Mouse (Mus musculus): ENCODE data around the gene 6030408B16Rik. TPM values are rescaled to one million over a fixed set of nuclear protein-coding genes. Genes with fewer than 3 reads are reported as not detected.
A peak's percentile ranks its signal among the peaks of the same experiment; 100 is the strongest.

6030408B16Rik gene
- polyA plus RNA-seq, 1 experiment: not detected

DNA sequence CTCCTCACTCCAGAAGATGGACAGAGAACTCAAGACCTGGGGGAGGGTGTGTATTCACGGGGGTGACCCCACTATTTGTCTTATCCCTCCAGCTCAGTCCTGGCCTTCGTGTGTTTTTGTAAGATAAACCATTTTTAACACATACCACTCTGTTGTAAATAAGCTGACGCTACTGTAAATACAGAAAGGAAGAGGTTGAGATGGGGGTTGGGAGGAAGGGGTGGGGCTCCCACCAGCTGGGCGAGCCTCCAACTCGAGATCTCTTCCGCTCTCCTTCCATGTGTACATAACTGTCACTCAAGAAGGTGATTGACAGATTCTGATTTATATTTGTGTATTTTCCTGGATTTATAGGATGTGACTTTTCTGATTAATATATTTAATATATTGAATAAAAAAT is 18.6 kb upstream of the 6030408B16Rik start:
- Histone ChIP-seq H3K9ac (ENCODE audit: low read depth, poor library complexity, severe bottlenecking) (no peak overlapping the region), H3K9me3 (replicated peaks; ENCODE audit: control insufficient read depth, insufficient read depth, low read length, poor library complexity, severe bottlenecking) (no peaks in the 10 kb centered on the region), H3K4me1 (ENCODE audit: control insufficient read depth, insufficient read depth, low read length) (peaks cover 22% of the 10 kb centered on the region), H3K36me3 (ENCODE audit: control insufficient read depth, insufficient read depth, low read length, poor library complexity, severe bottlenecking) (peaks cover 38% of the 10 kb centered on the region), H3K27me3 (ENCODE audit: control insufficient read depth, insufficient read depth, low read length, poor library complexity, severe bottlenecking) (no peaks in the 10 kb centered on the region), H3K27ac (ENCODE audit: insufficient read depth, low read length) (no peak overlapping the region), H3K4me3 (ENCODE audit: low read depth, low read length) (no peak overlapping the region)
- TF ChIP-seq EP300 (IDR thresholded peaks at IDR 0.05; ENCODE audit: insufficient read depth, low read depth, low read length) (0 out of 2 replicates have a peak, but pooled peaks have one; percentile 8), POLR2A (IDR thresholded peaks at IDR 0.05; ENCODE audit: insufficient read depth, low read length) (no peak), CTCF (IDR thresholded peaks at IDR 0.05; ENCODE audit: low read depth, low read length) (no peak)

DNA sequence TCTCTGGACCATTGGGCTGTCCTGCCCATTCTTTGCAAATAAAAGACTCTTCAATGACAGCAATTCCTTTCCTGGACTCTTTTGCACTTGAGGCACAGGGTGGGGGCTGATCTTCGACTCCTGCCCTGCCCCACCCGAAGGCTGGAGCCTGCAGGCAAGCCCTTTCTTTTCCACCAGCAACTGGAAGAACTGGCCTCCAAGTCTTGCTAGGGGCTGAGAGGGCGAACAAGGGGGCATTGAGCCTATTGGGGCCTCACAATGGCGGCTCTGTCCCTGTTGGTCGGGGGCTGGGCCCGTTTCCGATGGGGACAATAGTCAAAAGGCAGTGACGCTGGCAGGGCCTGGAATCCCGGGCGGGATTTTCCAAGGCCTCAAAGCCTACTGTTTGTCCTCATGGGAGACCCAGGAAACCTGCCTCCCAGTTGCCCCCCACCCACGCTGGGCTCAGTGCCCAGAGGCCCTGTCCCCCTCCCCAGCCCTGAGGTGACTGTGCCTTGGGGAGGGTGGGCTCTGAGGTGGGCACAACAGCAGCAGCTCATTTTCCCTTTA is 15.6 kb upstream of the 6030408B16Rik start:
- H3K27me3 ChIP-seq (ENCODE audit: control insufficient read depth, insufficient read depth, low read length, poor library complexity, severe bottlenecking): no peaks in the 10 kb centered on the region
- H3K27ac ChIP-seq (ENCODE audit: insufficient read depth, low read length): peak overlapping the region; percentile 91
- H3K4me3 ChIP-seq (ENCODE audit: low read depth, low read length): no peak overlapping the region
- peak overlapping the region; percentile 7; the same call in 1 of the 2 replicates for H3K9ac ChIP-seq (ENCODE audit: low read depth, poor library complexity, severe bottlenecking)
- no peak for TF ChIP-seq POLR2A (IDR thresholded peaks at IDR 0.05; ENCODE audit: insufficient read depth, low read length)
- TF ChIP-seq EP300 (IDR thresholded peaks at IDR 0.05; ENCODE audit: insufficient read depth, low read depth, low read length): peak; percentile 95
- no peak for TF ChIP-seq CTCF (IDR thresholded peaks at IDR 0.05; ENCODE audit: low read depth, low read length)
- peaks cover 16% of the 10 kb centered on the region for H3K36me3 ChIP-seq (ENCODE audit: control insufficient read depth, insufficient read depth, low read length, poor library complexity, severe bottlenecking)
- H3K4me1 ChIP-seq (ENCODE audit: control insufficient read depth, insufficient read depth, low read length): peaks cover 20% of the 10 kb centered on the region
- H3K9me3 ChIP-seq (replicated peaks; ENCODE audit: control insufficient read depth, insufficient read depth, low read length, poor library complexity, severe bottlenecking): no peaks in the 10 kb centered on the region

DNA sequence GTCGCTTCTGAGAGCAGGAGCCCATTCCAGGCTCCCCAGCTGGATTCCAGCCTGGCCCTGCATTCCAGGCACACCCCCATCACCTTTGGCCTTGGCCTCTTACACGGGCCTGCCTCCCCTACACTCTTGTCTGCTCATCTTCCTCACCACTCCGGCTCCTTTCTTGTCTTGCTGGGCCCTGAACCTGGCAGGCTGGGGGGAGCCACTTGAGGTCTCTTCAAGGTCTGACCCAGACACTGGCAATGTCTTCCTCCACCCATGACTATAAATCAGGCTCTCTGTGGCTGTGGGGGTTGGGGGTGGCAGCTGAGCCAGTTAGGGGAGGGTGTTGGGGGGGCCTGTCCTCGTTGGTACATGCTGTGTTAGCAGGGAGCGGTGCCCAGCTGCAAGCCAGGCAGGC is 14.4 kb upstream of the 6030408B16Rik start:
- Histone ChIP-seq H3K27ac (ENCODE audit: insufficient read depth, low read length) (peak overlapping the region; percentile 68), H3K27me3 (ENCODE audit: control insufficient read depth, insufficient read depth, low read length, poor library complexity, severe bottlenecking) (no peaks in the 10 kb centered on the region), H3K9me3 (replicated peaks; ENCODE audit: control insufficient read depth, insufficient read depth, low read length, poor library complexity, severe bottlenecking) (no peaks in the 10 kb centered on the region), H3K4me1 (ENCODE audit: control insufficient read depth, insufficient read depth, low read length) (peaks cover 20% of the 10 kb centered on the region), H3K36me3 (ENCODE audit: control insufficient read depth, insufficient read depth, low read length, poor library complexity, severe bottlenecking) (peaks cover 6% of the 10 kb centered on the region), H3K9ac (ENCODE audit: low read depth, poor library complexity, severe bottlenecking) (peak overlapping the region; percentile 7; the same call in 1 of the 2 replicates), H3K4me3 (ENCODE audit: low read depth, low read length) (no peak overlapping the region)
- peak; percentile 29; the same call in 1 of the 2 replicates for TF ChIP-seq EP300 (IDR thresholded peaks at IDR 0.05; ENCODE audit: insufficient read depth, low read depth, low read length)
- no peak for TF ChIP-seq CTCF (IDR thresholded peaks at IDR 0.05; ENCODE audit: low read depth, low read length)

DNA sequence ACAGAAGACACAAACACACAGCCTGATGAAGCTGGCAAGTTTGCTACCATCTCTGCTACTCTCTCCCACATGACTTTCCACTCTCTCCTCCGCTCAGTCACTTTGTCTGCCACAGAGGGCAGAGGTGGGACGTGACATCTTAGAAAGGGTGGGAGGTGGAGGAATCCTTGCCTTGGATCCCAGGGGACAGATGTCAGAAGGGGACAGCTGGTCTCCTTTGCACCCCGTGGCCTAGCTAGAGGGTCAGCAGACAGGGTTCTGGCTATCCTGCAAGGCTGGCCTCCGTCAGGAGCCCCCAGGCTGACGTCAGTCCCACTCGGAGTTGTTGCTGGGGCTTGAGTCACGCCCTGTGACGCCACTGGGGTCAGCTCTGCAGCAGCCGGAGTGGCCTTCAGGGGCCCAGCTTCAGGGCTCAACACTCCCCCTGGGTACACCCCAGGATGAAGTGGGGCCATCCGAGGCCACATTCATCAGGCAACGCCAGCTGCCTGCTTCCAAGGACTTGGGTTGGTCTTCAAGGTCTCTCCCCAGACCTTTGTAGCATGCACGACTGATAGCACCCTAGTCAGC is 13.5 kb upstream of the 6030408B16Rik start:
- H3K27me3 ChIP-seq (ENCODE audit: control insufficient read depth, insufficient read depth, low read length, poor library complexity, severe bottlenecking): no peaks in the 10 kb centered on the region
- TF ChIP-seq EP300 (IDR thresholded peaks at IDR 0.05; ENCODE audit: insufficient read depth, low read depth, low read length): no peak
- no peak for TF ChIP-seq CTCF (IDR thresholded peaks at IDR 0.05; ENCODE audit: low read depth, low read length)
- TF ChIP-seq POLR2A (IDR thresholded peaks at IDR 0.05; ENCODE audit: insufficient read depth, low read length): no peak
- H3K9ac ChIP-seq (ENCODE audit: low read depth, poor library complexity, severe bottlenecking): no peak overlapping the region
- H3K4me1 ChIP-seq (ENCODE audit: control insufficient read depth, insufficient read depth, low read length): peaks cover 17% of the 10 kb centered on the region
- H3K4me3 ChIP-seq (ENCODE audit: low read depth, low read length): no peak overlapping the region
- no peaks in the 10 kb centered on the region for H3K9me3 ChIP-seq (replicated peaks; ENCODE audit: control insufficient read depth, insufficient read depth, low read length, poor library complexity, severe bottlenecking)
- H3K36me3 ChIP-seq (ENCODE audit: control insufficient read depth, insufficient read depth, low read length, poor library complexity, severe bottlenecking): no peaks in the 10 kb centered on the region
- peak overlapping the region; percentile 68 for H3K27ac ChIP-seq (ENCODE audit: insufficient read depth, low read length)

- Histone ChIP-seq H3K4me3 (ENCODE audit: low read depth, low read length) (no peak overlapping the region), H3K9ac (ENCODE audit: low read depth, poor library complexity, severe bottlenecking) (no peak overlapping the region), H3K27me3 (ENCODE audit: control insufficient read depth, insufficient read depth, low read length, poor library complexity, severe bottlenecking) (no peaks in the 10 kb centered on the region), H3K9me3 (replicated peaks; ENCODE audit: control insufficient read depth, insufficient read depth, low read length, poor library complexity, severe bottlenecking) (no peaks in the 10 kb centered on the region), H3K4me1 (ENCODE audit: control insufficient read depth, insufficient read depth, low read length) (peaks cover 17% of the 10 kb centered on the region), H3K36me3 (ENCODE audit: control insufficient read depth, insufficient read depth, low read length, poor library complexity, severe bottlenecking) (0 out of 2 replicates have a peak, but pooled peaks cover 7% of the 10 kb centered on the region), H3K27ac (ENCODE audit: insufficient read depth, low read length) (no peak overlapping the region)
- TF ChIP-seq POLR2A (IDR thresholded peaks at IDR 0.05; ENCODE audit: insufficient read depth, low read length) (no peak), EP300 (IDR thresholded peaks at IDR 0.05; ENCODE audit: insufficient read depth, low read depth, low read length) (no peak), CTCF (IDR thresholded peaks at IDR 0.05; ENCODE audit: low read depth, low read length) (no peak)
These were observed 10.5 kb upstream of the 6030408B16Rik start for GRCm38 (mm10) chr15:101282471-101282870.
